Mouse (Mus musculus) heart, adult 2 months (tissue): Measurements from ENCODE around the gene Tjp1. TPM values are rescaled to one million over a fixed set of nuclear protein-coding genes. Genes with fewer than 3 reads are reported as not detected.

Source experiments
- DNase-seq, 2 experiments: peaks; one replicate each; pipeline ENCODE4 v3.0.0; 2021
- H3K27ac ChIP-seq: fragments of 200-600 bp; 2 replicates; pipeline ENCODE4 v1.8.1; 2022
- H3K27me3 ChIP-seq: fragments of 200-500 bp; 2 replicates; pipeline ENCODE4 v1.6.1; 2012; ENCODE audit warnings: mild to moderate bottlenecking, low read length, inconsistent platforms, mixed read lengths; ENCODE audit not compliant: control insufficient read depth, insufficient read depth
- H3K36me3 ChIP-seq: fragments of 200-500 bp; 2 replicates; pipeline ENCODE4 v1.6.1; 2012; ENCODE audit warnings: low read length, inconsistent platforms; ENCODE audit not compliant: control insufficient read depth, insufficient read depth
- H3K4me1 ChIP-seq: fragments of 200-500 bp; 2 replicates; pipeline ENCODE4 v1.6.1; 2011; ENCODE audit warnings: low read length; ENCODE audit not compliant: control insufficient read depth, insufficient read depth
- H3K4me3 ChIP-seq: fragments of 200-600 bp; 2 replicates; pipeline ENCODE4 v1.8.1; 2022
- H3K79me2 ChIP-seq: fragments of 200-500 bp; replicated peaks from 2 replicates; pipeline ENCODE4 v1.6.1; 2012; ENCODE audit warnings: mild to moderate bottlenecking, inconsistent platforms, low read length, moderate library complexity, mixed read lengths; ENCODE audit not compliant: control insufficient read depth, insufficient read depth
- H3K9ac ChIP-seq: fragments of 200-500 bp; 2 replicates; pipeline ENCODE4 v1.6.1; 2012; ENCODE audit warnings: low read depth, mild to moderate bottlenecking, control low read depth, inconsistent platforms, low read length, mixed read lengths
- CTCF ChIP-seq: fragments of 200-600 bp; IDR thresholded peaks from 2 replicates; pipeline ENCODE4 v1.8.1; 2022; ENCODE audit warnings: antibody characterized with exemption, mild to moderate bottlenecking, moderate library complexity
- EP300 ChIP-seq: fragments of 200-500 bp; IDR thresholded peaks from 2 replicates; pipeline ENCODE4 v1.6.1; 2011; ENCODE audit warnings: low read depth, low read length, control low read depth; ENCODE audit not compliant: insufficient read depth
- POLR2A ChIP-seq: fragments of 200-500 bp; IDR thresholded peaks from 2 replicates; pipeline ENCODE4 v1.6.1; 2011; ENCODE audit warnings: mild to moderate bottlenecking, low read depth, low read length, control low read depth; ENCODE audit not compliant: insufficient read depth
- WGBS: fragments of 180-500 bp; shearing (Covaris S2); methylation state at CpG from one replicate; pipeline ENCODE4 v1.1.7; 2018; 5-methylcytosine and 5-hydroxymethylcytosine counted together
- intact Hi-C: fragments of 180-260 bp; cut with DNase I; formaldehyde crosslinking; loops from one replicate; pipeline ENCODE4 v1.15.1; 2025
- polyA plus RNA-seq: library from polyadenylated mRNA; depleted of rRNA; stranded (reverse); fragments of >200 nt; gene quantifications from 2 replicates; pipeline ENCODE4 v1.2.3, GENCODE M21; 2012
- total RNA-seq, 2 experiments: library from RNA; stranded (reverse); gene quantifications; 2 replicates each; pipeline ENCODE4 v1.2.3; 2021

The Tjp1 gene
- total and polyA plus RNA-seq, 3 experiments = 21.7 to 99.7 (median 87.9) TPM

- Histone ChIP-seq H3K36me3 (peaks cover 10% of the 10 kb centered on the region; the same call in 1 of the 2 replicates), H3K27ac (peak overlapping the region; percentile 43; the same call in 1 of the 2 replicates), H3K4me3 (no peak overlapping the region), H3K79me2 (no peaks in the 10 kb centered on the region), H3K4me1 (peaks cover 16% of the 10 kb centered on the region), H3K27me3 (no peaks in the 10 kb centered on the region), H3K9ac (no peak overlapping the region)
- no peak for TF ChIP-seq POLR2A
- no peak for TF ChIP-seq CTCF
- no peak for TF ChIP-seq EP300
- 87% methylated on average over 3 of the region's 3 CpGs for WGBS
- no peak for DNase-seq
- intact Hi-C loops = no loop called here
Observed at GRCm38 (mm10) chr7:65460196-65460595, 67.4 kb downstream of the Tjp1 start.

DNA sequence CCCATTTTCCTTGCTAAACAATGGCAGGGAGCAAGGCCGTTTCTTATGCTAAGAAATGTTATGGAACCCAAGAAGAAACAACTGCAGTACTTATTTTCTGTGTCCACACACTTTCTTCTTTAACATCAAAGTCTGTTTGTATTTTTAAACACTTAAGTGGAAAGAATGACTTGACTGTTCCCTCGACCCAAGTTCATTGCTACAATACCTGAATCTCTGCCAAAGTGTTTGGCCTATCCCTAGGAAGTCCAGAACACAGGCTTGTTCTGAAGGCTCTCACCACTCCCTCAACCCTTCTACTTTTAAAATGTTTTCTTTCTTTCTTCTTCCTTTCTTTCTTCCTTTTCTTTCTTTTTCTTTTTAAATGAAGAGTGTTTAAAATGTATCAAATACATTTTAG is 71.5 kb downstream of the Tjp1 start:
- no peak for TF ChIP-seq EP300
- TF ChIP-seq POLR2A = no peak
- no peak for TF ChIP-seq CTCF
- no peak overlapping the region for H3K4me3 ChIP-seq
- H3K4me1 ChIP-seq = peaks cover 13% of the 10 kb centered on the region
- peaks cover 10% of the 10 kb centered on the region; the same call in 1 of the 2 replicates for H3K36me3 ChIP-seq
- intact Hi-C loops = loop anchor here (5.0 kb wide), 2 partner anchors 44 to 84 kb away; no protein-coding TSS in a partner anchor
- no peak overlapping the region for H3K9ac ChIP-seq
- no peaks in the 10 kb centered on the region for H3K79me2 ChIP-seq
- H3K27me3 ChIP-seq = no peaks in the 10 kb centered on the region
- no peak for DNase-seq
- 25% methylated on average over 2 of the region's 2 CpGs for WGBS
- H3K27ac ChIP-seq = peak overlapping the region; percentile 64

DNA sequence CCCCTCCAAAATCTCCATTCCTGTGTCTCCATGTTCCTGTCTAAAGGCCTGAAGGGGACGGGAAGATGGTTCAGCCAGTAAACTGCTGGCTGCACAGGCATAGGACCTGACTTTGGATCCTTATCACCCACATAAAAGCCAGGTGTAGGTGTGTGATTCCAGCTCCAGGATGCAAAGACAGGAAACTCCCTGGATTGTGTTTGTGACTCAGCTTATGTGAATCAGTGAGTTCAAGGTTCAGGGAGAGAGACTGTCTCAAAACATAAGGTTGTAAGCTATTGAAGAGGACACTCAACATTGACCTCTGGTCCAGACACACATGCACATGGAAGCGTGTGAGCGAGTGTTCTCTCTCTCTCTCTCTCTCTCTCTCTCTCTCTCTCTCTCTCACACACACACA is 72.4 kb downstream of the Tjp1 start:
- no peak for TF ChIP-seq EP300
- no peak for TF ChIP-seq CTCF
- no peak for TF ChIP-seq POLR2A
- peaks cover 10% of the 10 kb centered on the region; the same call in 1 of the 2 replicates for H3K36me3 ChIP-seq
- H3K4me3 ChIP-seq = no peak overlapping the region
- H3K27me3 ChIP-seq = no peaks in the 10 kb centered on the region
- no peaks in the 10 kb centered on the region for H3K79me2 ChIP-seq
- 63% methylated on average over 3 of the region's 3 CpGs for WGBS
- H3K27ac ChIP-seq = peak overlapping the region; percentile 47
- H3K9ac ChIP-seq = no peak overlapping the region
- peaks cover 10% of the 10 kb centered on the region for H3K4me1 ChIP-seq
- intact Hi-C loops = loop anchor here (5.0 kb wide), 2 partner anchors 43 to 83 kb away; no protein-coding TSS in a partner anchor
- DNase-seq = no peak

DNA sequence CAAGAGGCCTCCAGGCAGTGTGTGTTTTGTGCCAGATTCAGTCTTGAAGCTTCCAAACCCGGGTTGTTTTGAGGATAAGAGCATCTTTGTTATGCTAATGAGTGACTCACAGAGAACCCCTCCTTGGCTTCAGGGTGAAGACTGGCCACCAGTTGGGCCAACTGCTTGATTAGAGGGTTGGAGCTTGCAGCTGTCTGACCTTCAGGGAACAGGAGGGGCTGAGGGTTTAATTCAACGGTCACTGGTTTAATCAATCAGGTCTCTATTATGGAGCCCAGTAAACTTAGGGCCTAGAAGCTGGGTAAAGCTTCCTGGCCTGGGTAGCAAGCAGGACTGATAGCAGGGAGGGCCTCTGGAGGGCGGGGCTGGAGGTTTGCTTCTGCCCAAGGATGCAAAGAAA is 73.3 kb downstream of the Tjp1 start:
- DNase-seq = no peak
- peaks cover 8% of the 10 kb centered on the region for H3K4me1 ChIP-seq
- H3K4me3 ChIP-seq = no peak overlapping the region
- intact Hi-C loops = no loop called here
- no peak overlapping the region for H3K9ac ChIP-seq
- TF ChIP-seq EP300 (no peak), CTCF (no peak), POLR2A (no peak)
- H3K27ac ChIP-seq = no peak overlapping the region
- H3K27me3 ChIP-seq = no peaks in the 10 kb centered on the region
- H3K79me2 ChIP-seq = no peaks in the 10 kb centered on the region
- 60% methylated on average over 3 of the region's 3 CpGs for WGBS
- peaks cover 10% of the 10 kb centered on the region; the same call in 1 of the 2 replicates for H3K36me3 ChIP-seq

GRCm38 (mm10) chr7:65452246-65452645 is 75.3 kb downstream of the Tjp1 start:
- Histone ChIP-seq H3K4me1 (peaks cover 8% of the 10 kb centered on the region), H3K27me3 (no peaks in the 10 kb centered on the region), H3K27ac (no peak overlapping the region), H3K36me3 (peaks cover 10% of the 10 kb centered on the region; the same call in 1 of the 2 replicates), H3K79me2 (no peaks in the 10 kb centered on the region), H3K4me3 (no peak overlapping the region), H3K9ac (no peak overlapping the region)
- DNase-seq = no peak
- intact Hi-C loops = no loop called here
- WGBS = 82% methylated on average over 3 of the region's 3 CpGs
- TF ChIP-seq POLR2A = no peak
- TF ChIP-seq CTCF = no peak
- TF ChIP-seq EP300 = no peak

DNA sequence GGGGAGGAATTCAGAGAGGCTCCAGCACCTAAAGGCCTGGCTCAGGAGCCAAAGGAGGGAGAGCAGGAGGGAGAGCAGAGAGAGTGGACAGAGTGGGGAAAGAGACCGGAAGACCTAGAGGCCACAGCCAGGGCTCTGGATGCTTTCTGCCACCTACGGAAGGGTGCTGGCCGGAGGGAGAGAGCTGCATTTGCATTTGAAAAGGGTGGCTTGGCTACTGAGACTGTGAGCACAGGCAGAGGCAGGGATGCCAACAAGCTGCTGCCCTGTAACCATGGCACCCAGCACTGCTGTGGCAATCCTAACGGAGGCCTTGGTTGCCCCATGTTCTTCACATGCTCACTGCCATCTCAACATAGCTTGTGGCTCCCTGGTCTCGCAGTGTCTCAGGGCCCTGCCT is 77.4 kb downstream of the Tjp1 start:
- 84% methylated on average over 5 of the region's 5 CpGs for WGBS
- Histone ChIP-seq H3K36me3 (no peaks in the 10 kb centered on the region), H3K27me3 (no peaks in the 10 kb centered on the region), H3K4me1 (peaks cover 2% of the 10 kb centered on the region; the same call in 1 of the 2 replicates), H3K79me2 (no peaks in the 10 kb centered on the region), H3K4me3 (no peak overlapping the region), H3K9ac (no peak overlapping the region), H3K27ac (no peak overlapping the region)
- intact Hi-C loops = no loop called here
- no peak for DNase-seq
- TF ChIP-seq EP300 = no peak
- no peak for TF ChIP-seq CTCF
